17 mouse cellular contexts compared by ENCODE assay signal in the genomic region with DNA sequence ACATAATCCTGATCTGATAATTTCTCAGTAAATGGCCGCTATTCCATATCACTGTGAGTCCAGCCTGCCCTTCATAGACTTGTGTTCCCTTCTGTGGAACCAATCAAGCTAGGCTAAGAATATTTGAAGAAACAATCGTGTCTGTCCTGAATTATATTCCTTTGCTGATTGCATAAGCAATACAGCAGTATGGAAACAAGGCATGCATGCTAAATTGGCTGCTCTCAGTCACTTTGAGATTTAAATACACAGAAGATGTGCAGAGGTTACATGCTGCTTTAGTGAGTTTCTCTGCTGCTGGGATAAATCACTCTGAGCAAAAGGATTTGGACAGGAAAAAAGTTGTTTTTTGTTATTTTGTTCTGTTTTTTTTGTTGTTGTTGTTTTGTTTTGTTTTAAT.
"Had no signal": no experiment of that assay in that cellular context is flagged by ENCODE, and none has a peak within 500 bp of the region (broad histone marks: within the 10 kb centered on the region; RNA-seq: fewer than 3 reads in every experiment).

No protein-coding gene starts in this region.

- H3K27ac ChIP-seq: lung, embryonic 15.5 days; macrophage; midbrain, embryonic 12.5 days; neural tube, embryonic 12.5 days had no signal

- H3K36me3 ChIP-seq: lung, embryonic 15.5 days; midbrain, embryonic 12.5 days; neural tube, embryonic 12.5 days had no signal

- H3K27me3 ChIP-seq: lung, embryonic 15.5 days; megakaryocyte, embryonic 14.5 days; midbrain, embryonic 12.5 days; neural tube, embryonic 12.5 days had no signal

- DNase-seq: liver, postnatal 0 days; lung, adult 2 months; lung, postnatal 14 days; lung, postnatal 36 days; midbrain, embryonic 14.5 days; right cerebral cortex, postnatal 14 days; right cerebral cortex, postnatal 4 days; spleen, adult 18-20 months; thymus, adult 18-20 months; thymus, postnatal 14 days; thymus, postnatal 36 days had no signal

- H3K9ac ChIP-seq: liver, postnatal 0 days; lung, embryonic 15.5 days; midbrain, embryonic 12.5 days; neural tube, embryonic 12.5 days had no signal

- H3K4me2 ChIP-seq: lung, embryonic 15.5 days; midbrain, embryonic 12.5 days; neural tube, embryonic 12.5 days had no signal

- H3K9me3 ChIP-seq: lung, embryonic 15.5 days; midbrain, embryonic 12.5 days; neural tube, embryonic 12.5 days had no signal

- H3K4me1 ChIP-seq: megakaryocyte, embryonic 14.5 days had no signal

- ATAC-seq: liver, postnatal 0 days; lung, postnatal 0 days had no signal

- H3K4me3 ChIP-seq: lung, embryonic 15.5 days; megakaryocyte, embryonic 14.5 days; midbrain, embryonic 12.5 days; neural tube, embryonic 12.5 days had no signal
